Mouse (Mus musculus): ENCODE measurements around the gene Rtn4rl1. TPM values are rescaled to one million over a fixed set of nuclear protein-coding genes. Genes with fewer than 3 reads are reported as not detected.

Rtn4rl1 gene
- polyA plus RNA-seq, 1 experiment from 2014 or later, result 1.1 TPM

DNA sequence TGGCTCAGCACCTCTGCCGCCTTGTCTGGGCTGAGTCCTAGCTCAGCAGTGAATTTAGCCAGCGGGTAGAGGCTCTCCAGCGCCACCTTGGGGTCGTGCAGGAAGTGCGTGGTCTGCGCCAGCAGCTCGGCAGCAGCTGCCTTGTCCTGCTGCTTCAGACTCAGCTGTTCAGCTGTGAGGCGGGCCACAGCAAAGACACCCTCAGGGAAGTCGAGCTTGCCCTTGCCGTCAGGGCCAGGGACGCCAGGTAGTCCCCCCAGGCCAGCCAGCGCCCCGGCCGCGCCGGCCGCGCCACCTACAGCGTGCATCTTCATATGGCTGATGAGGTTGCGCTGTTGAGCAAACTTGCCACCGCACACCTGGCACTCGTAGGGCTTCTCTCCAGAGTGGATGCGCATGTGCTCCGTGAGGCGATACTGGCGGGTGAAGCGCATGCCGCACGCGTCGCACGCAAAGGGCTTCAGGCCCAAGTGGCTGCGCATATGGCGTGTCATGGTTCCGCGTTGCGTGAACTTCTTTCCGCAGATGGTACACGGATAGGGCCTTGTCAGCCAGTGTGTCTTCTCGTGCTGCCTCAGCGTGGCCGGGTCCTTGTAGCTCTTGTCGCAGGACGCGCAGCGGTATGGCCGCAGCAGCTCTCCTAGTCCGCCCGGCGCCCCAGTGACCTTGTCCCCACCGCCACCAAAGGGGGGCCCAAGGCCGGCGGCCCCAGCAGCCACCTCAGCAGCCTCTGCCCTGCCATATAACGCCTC lies 28.0 kb upstream of the Rtn4rl1 start:
- DNase-seq (peak; percentile 87), ATAC-seq (ENCODE audit: insufficient read depth) (no peak)
- peak overlapping the region; percentile 91 for H3K9ac ChIP-seq
- H3K27me3 ChIP-seq (ENCODE audit: insufficient read depth, low read length), result peaks cover 55% of the 10 kb centered on the region
- WGBS, result 7% methylated on average over 54 of the region's 54 CpGs
- H3K27ac ChIP-seq (ENCODE audit: low read depth), result peak overlapping the region; percentile 95
- peak overlapping the region; percentile 76 for H3K4me2 ChIP-seq
- peaks cover 8% of the 10 kb centered on the region for H3K4me1 ChIP-seq (ENCODE audit: insufficient read depth)
- H3K4me3 ChIP-seq (ENCODE audit: low read depth, low read length), result peak overlapping the region; percentile 77
- no peaks in the 10 kb centered on the region for H3K9me3 ChIP-seq (ENCODE audit: low read depth, low read length)
- H3K36me3 ChIP-seq (ENCODE audit: insufficient read depth), result peaks cover 67% of the 10 kb centered on the region
- peak; percentile 90 for TF ChIP-seq CTCF (IDR thresholded peaks at IDR 0.05; ENCODE audit: low read depth)

DNA sequence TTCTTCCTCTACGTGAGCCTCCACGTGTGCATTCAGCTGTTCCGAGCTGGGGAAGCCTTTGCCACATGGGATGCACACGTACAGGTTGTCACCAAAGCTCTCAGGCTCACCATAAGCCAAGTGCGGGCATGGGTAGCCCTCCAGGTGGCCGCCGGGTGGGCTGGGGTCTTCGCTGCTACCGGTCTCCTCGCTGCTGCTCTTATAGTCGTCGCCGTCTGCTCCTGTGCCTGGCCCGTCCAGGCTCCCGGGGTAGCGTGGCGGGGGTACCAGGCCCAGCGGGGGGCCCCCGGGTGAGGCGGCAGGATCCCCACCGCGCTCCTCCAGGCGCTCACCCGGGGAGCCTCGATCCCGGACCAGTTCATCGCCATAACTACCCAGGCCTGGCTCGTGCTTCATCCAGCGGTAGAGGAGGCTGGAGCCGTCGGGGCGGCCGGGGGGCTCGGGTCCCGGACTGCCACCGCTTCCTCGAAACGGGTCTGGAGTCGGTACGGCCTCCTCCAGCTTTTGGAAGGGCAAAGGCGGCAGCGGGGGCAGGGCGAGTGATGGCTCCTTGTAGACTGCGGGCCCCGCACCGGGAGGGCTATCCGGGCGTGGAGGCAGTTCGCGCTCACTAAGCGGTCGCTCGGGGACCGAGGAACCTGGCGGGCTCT lies 27.3 kb upstream of the Rtn4rl1 start:
- no peak for TF ChIP-seq CTCF (IDR thresholded peaks at IDR 0.05; ENCODE audit: low read depth)
- Histone ChIP-seq H3K27me3 (ENCODE audit: insufficient read depth, low read length) (peaks cover 62% of the 10 kb centered on the region), H3K4me2 (peak overlapping the region; percentile 76), H3K9me3 (ENCODE audit: low read depth, low read length) (no peaks in the 10 kb centered on the region), H3K27ac (ENCODE audit: low read depth) (peak overlapping the region; percentile 95), H3K4me1 (ENCODE audit: insufficient read depth) (peaks cover 8% of the 10 kb centered on the region), H3K9ac (peak overlapping the region; percentile 91), H3K36me3 (ENCODE audit: insufficient read depth) (peaks cover 60% of the 10 kb centered on the region), H3K4me3 (ENCODE audit: low read depth, low read length) (peak overlapping the region; percentile 77)
- ATAC-seq (ENCODE audit: insufficient read depth) (no peak), DNase-seq (peak; percentile 56)
- 6% methylated on average over 55 of the region's 55 CpGs for WGBS

DNA sequence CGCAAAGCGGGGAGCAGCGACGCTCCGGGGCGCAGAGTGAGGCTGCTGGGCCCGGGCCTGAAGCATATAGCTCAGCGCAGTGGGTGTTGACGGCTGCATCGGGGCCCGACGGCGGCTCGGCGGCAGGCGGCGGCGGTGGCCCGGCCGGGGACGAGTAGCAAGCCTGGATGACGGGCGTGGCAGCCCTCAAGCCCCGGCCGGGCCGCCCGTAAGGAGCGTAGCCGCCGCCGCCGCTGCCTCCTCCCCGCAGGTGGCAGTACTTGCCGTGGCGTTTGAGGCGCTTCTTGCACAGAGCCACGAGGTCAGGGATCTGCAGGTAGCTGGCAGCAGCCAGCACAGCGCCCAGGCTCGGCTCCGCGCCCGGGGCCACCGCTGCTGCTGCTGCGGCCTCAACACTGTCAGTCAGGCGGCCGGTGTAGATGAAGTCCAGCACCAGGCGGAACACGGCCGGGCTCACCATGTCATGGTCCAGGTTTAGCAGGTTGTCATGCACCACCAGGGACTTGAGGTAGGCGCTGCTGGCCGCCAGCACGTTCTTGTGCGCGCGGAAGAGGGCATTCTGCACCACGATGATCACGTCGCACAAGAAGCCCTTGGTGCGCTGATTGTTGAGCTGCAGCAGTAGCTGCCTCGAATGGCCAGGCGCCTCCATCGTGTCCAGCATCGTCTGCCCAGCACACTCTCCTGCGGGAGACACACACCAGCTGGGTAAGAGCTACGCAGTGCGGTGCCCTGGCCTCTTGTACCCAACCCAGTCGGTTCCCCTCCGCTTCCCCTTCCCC lies 26.5 kb upstream of the Rtn4rl1 start:
- H3K36me3 ChIP-seq (ENCODE audit: insufficient read depth), result peaks cover 57% of the 10 kb centered on the region
- H3K9ac ChIP-seq, result peak overlapping the region; percentile 91
- peak overlapping the region; percentile 76 for H3K4me2 ChIP-seq
- ATAC-seq (ENCODE audit: insufficient read depth), result no peak
- peaks cover 70% of the 10 kb centered on the region for H3K27me3 ChIP-seq (ENCODE audit: insufficient read depth, low read length)
- peak overlapping the region; percentile 95 for H3K27ac ChIP-seq (ENCODE audit: low read depth)
- no peaks in the 10 kb centered on the region for H3K9me3 ChIP-seq (ENCODE audit: low read depth, low read length)
- TF ChIP-seq CTCF (IDR thresholded peaks at IDR 0.05; ENCODE audit: low read depth), result no peak
- peaks cover 8% of the 10 kb centered on the region for H3K4me1 ChIP-seq (ENCODE audit: insufficient read depth)
- H3K4me3 ChIP-seq (ENCODE audit: low read depth, low read length), result peak overlapping the region; percentile 77
- 3% methylated on average over 68 of the region's 68 CpGs for WGBS
- peak; percentile 63 for DNase-seq

DNA sequence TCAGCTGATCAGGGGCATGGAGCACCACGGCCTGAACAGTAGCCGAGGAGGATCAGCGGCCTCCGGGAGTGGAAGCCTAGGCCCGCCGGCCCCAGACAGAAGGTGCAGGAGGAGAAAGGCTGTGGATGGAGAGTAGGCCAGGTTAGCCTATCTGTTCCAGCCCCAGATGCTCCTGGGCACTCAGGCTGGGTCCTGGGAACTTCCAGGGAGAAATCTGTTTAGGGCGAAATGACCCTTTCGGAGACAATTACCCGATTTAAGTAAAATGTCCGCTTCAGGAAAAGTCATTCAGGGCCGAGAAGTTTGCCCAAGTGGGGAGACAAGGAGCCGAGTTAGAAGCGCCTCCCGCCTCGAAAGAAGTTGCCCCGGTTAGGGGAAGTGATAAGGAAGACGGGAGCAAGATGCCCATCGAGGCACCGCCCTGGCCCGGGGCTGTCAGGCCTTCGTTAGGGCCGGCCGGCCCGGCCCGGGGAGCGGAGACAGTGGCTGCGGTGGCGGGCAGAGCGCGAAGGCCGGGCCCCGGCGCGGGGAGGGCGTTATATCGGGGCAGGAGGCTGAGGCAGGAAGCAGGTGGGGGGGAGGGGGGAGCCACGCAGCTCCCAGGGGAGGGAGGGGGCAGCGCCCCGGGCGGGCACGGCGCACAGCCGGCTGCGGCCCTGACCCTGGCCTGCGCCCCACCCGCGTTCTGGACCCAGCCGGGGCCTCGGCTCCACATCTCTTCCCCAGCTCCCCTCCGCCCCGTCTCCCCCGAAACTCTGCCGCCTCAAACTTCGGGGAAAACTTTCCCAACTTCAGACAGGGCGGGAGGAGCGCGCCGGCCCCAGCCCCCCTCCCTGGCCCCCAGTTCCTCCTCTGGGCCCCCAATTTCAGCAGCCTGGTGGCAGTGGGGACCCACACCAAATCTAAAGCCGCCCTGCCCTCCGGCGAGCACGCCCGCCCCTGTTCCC lies 25.7 kb upstream of the Rtn4rl1 start:
- peak; percentile 59 for DNase-seq
- 4% methylated on average over 45 of the region's 63 CpGs for WGBS
- Histone ChIP-seq H3K36me3 (ENCODE audit: insufficient read depth) (peaks cover 48% of the 10 kb centered on the region), H3K9me3 (ENCODE audit: low read depth, low read length) (no peaks in the 10 kb centered on the region), H3K4me2 (peak overlapping the region; percentile 76), H3K4me3 (ENCODE audit: low read depth, low read length) (peak overlapping the region; percentile 77), H3K4me1 (ENCODE audit: insufficient read depth) (peaks cover 4% of the 10 kb centered on the region), H3K27ac (ENCODE audit: low read depth) (peak overlapping the region; percentile 95), H3K9ac (peak overlapping the region; percentile 91), H3K27me3 (ENCODE audit: insufficient read depth, low read length) (peaks cover 78% of the 10 kb centered on the region)
- ATAC-seq (ENCODE audit: insufficient read depth), result no peak
- no peak for TF ChIP-seq CTCF (IDR thresholded peaks at IDR 0.05; ENCODE audit: low read depth)

DNA sequence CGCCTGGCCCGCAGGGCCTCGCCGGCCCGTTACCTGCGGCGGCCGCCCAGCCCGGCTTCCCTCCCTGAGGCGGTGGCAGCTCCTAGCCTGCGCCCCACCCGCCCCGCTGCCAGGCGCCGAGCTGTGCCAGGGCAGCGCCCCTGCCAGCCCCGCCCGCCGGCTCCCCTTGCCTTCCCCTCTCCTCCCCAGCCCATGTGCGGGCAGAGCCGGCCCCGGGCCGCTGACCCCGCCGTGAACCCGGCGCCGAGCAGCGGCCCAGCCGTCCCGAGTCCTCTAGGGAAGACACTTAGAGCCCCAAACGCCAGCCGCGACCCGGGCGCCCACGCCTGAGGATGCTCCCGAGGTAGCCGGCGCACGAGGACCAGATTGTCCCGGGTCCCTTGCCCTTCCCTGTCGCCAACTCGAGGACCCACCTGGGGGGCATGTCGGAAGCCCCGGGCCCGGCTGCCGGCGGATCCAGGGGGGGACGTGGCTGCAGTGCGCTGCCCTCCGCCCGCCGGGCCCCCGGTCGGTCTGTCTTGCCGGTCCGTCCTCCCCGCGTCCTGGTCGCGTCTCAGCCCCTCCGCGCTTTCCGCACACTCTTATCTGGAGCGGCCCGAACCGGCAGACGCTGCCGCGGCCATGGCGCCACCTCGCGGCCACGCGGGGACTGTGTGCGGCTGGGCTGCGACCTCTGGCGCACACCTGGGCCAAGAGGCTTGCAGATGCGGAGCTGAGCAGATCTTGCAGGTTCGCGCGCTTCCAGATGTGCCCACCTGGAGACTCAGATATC lies 24.8 kb upstream of the Rtn4rl1 start:
- WGBS, result 0% methylated on average over 77 of the region's 83 CpGs
- Histone ChIP-seq H3K4me2 (peak overlapping the region; percentile 76), H3K4me1 (ENCODE audit: insufficient read depth) (peaks cover 2% of the 10 kb centered on the region), H3K27me3 (ENCODE audit: insufficient read depth, low read length) (peaks cover 82% of the 10 kb centered on the region), H3K27ac (ENCODE audit: low read depth) (peak overlapping the region; percentile 95), H3K36me3 (ENCODE audit: insufficient read depth) (peaks cover 39% of the 10 kb centered on the region), H3K9ac (peak overlapping the region; percentile 91), H3K4me3 (ENCODE audit: low read depth, low read length) (peak overlapping the region; percentile 77), H3K9me3 (ENCODE audit: low read depth, low read length) (no peaks in the 10 kb centered on the region)
- ATAC-seq (ENCODE audit: insufficient read depth) (peak; percentile 35), DNase-seq (peak; percentile 93)
- TF ChIP-seq CTCF (IDR thresholded peaks at IDR 0.05; ENCODE audit: low read depth), result peak; percentile 78
